Mouse (Mus musculus): ENCODE measurements around the gene Ccdc15.

Gene Ccdc15

DNA sequence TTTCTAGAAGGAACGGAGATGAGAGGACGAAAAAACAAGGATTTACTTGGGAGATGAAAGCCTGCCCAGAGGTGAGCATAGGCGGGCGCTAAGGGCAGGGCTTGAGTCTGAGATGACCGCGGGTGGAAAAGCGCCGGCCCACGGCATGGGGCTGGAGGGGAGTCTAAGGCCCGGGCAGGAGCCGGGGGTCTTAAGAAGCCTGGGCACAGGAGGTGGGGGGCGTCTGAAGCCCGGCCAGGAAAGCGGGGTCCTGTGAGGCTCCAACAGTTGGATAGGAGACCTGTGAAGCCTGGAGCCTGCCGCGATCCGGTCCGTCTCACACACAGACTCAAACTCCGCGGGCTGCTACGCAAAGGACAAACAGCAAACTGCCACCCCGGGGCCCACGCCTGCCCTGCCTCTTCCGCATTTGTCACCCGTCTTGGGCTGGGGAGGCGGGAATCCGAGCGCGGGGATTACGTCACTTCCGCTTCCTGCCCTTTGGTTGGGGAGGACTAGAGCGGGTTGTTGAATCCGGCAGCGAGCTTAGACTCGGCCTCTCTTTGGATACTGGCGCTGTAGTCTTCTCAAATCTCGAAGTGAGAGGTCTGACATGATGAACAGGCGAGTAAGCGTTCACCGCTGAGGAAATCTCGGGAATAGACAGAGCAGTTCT is at the start of gene Ccdc15:
Gene Ccdc15 (minus strand): TSS at position 445 of the 655 bp plus-strand sequence.
- peak; percentile 97 for DNase-seq

DNA sequence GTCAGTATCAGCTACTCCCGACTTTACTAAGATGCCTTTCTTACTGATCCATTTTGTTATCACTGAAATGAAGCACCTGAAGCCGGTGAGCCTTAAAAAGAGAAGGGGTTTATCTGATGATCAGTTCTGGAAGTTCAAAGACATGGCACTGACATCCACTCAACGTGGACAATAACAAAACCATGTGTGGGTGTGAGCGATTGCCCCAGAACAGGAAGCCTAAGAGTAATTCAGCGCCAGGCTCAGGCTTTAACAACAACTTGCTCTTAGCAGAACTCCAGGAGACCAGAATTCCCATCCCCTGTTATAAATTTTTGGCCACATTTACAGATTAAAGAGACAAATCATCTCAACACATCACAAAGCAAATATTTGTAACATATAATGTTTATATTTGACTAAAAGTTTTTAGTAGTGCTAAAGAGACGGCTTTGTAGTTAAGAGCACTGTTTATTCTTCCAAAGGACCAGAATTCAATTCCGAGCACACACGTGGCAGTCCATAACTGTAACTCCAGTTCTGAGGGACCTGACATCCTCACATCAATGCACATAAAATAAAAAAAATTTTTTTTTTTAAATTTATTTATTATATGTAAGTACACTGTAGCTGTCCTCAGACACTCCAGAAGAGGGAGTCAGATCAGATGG is 45.4 kb upstream of the Ccdc15 start:
- DNase-seq, result no peak

DNA sequence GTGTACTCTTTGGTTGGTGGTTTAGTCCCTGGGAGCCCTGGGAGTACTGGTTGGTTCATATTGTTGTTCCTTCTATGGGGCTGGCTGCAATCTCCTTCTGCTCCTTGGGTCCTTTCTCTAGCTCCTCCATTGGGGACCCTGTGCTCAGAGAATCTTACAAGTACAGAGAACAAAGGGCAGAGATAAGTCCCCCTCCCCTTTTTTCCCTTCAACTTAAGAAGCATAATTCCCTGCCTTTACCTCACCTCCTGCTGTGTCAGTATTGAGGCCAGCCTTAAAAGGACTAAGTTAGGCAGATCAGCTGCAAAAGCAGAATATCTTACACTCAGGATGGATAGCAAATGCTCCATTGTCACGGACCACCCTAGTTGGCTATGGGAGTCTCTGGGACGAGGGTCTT is 43.8 kb upstream of the Ccdc15 start:
- DNase-seq, result no peak

DNA sequence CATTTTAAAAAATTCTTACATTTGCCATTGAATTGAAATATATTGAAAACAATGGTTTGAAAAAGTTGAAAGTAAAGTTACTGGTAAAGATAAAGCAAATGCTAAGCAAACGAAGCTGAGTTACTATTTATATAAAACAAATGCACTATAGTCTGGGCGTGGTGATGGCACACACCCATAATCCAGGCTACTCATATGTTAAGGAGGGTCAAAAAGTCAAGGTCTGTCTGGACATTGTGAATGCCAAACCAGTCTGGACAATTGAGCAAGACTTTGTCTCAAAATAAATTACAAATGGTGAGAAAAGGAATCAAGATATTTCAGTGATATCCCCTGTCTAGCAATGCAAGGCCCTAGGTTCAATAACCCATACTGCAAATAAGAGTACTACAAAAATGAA is 42.7 kb upstream of the Ccdc15 start:
- no peak for DNase-seq

DNA sequence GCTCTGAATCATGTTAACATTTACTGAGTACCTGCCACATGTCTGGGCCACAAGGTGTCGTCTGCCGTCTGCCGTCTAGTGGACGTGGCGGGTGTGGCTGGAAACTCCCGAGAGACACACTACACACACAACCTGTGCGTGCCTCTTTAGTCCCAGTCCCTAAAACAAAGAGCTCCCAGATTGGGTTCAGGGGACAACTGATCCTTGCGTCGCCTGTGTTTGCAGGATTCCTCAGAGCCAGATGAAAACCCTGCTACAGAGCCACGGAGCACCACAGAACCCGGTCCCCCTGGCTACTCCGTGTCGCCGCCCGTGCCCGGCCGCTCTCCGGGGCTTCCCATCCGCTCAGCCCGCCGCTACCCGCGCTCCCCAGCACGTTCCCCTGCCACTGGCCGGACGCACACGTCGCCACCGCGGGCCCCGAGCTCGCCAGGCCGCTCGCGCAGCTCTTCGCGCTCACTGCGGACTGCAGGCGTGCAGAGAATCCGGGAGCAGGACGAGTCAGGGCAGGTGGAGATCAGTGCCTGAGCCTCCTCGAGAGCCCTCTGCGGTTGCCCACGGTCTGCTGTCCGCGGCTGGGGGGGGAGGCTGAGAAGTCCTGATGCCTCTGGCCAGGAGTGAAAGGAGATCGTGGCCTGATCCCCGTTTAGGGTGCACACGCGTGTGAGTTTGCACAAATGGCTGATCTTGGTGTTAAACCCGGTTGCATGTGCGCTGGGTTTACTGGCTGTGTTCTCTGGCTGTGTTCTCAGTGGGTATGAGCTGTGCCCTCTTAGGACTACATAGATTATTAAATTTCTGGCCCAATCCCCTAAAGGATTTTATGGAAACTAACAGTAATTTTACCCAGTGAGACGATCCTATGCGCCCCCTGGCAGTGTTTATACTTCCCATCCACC is 36.3 kb upstream of the Ccdc15 start:
- no peak for DNase-seq

DNA sequence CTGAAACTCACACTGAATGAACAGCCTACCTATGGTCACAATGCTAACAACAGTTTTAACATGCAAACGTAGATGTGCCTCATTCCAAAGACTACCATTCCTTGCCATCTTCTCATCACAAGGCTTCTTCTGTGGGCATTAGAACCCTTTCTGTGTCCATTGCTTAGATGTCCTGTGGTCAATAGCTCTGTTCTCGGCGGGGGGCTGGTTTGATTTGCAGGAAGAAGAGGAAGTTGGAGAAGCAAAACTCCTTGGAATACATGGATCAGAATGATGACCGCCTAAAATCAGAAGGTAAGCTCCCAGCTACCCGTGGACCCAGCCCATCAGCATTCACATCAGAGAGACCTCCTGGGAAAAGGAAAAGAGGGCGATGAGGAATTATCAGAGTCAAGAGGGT is 34.9 kb upstream of the Ccdc15 start:
- no peak for DNase-seq

DNA sequence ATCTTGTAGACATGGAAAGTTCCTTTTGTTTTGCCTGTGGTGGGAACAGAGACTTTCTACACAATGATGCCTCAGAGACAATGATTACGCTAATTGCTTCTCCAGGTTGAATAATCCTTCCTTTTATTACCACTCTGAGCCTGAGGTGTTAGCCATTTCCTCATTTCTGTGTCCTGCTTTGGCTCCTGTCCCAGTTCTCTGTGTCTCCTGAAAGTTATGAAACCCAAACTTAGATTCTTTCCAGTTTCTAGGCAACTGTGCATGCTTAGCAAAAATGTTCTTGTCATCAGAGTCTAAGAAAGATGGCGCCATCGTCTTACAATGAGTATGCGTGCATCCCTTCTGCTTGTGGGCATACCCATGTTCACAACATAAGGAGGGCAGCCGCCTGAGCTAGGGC is 27.5 kb upstream of the Ccdc15 start:
- DNase-seq, result no peak

DNA sequence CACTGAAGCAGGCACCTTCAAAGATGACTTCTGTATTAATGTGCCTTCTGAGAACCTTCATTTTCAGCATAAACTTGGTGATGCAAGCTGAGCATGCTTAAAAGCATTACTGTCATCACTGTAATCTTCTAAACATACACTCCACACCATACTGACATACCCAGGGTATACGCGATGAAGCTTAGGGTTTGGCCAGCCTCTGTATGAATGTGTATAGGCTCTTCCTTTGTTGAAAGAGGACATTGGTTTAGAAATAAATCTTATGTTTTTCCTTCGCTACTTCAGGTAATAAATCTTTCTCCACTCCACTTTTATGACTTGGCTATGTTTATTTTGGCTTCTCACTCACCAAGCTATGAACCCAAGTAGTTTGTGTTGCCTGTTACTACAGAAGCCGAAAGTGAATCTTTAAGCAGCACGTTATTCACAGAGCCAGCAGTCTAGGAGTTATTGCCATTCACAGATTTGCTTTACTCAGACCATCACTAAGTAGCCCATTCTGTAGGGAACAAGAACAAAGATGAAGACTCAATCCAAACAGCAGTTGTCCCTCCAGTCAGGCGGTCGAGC is 23.1 kb upstream of the Ccdc15 start:
- no peak for DNase-seq

DNA sequence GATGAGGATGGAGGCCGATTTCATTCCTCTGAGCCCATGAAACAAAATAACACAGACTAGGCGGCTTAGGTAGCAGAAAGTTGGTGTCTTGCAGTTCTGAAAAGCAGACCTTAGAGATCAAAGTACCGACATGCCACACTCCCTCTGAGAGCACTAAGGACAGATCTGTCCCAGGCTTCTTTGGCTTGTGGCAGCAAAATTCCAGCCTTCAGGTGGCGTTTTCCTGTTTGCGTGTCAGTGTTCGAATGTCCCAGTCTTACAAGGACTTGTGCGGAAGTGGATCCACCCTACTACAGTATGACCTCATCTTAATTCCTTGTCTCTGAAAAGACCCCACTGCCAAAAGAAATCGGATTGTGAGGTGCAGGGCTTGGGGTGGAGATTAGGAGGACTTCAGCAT is 20.6 kb upstream of the Ccdc15 start:
- DNase-seq, result no peak

DNA sequence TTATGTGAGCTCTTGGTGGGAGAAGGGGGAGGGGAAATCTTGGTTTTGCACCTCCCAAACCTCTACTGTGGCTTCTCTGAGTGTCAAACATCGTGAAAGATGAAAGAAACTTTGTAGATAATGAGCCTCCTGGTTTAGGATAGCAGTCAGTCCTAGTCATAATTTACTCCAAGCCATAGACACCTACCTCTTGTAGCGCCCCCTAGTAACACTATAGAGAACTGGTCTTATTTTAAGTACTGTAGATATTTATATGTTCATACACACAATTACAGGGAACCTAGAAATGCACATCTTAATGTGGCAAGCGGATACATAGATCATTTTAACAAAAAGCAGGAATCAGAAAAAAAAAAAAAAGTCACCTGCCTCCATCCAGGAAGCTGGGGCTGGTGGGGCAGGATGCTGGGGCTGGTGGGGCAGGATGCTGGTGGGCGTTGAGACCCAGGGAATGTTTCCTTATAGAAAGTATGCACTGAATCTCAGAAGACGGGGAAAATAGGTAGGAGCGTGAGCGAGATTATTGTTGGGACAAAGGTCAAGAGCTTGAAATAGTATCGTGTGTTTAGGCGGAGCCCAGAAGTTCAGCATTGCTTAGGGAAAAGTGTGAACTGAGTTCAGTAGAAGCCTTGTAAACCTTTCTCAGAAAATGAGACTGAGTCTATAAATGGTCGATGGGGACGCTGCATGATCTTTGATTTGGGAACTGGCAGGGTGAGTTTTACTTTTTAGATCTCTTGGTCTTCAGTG is 20.0 kb upstream of the Ccdc15 start:
- DNase-seq, result no peak

DNA sequence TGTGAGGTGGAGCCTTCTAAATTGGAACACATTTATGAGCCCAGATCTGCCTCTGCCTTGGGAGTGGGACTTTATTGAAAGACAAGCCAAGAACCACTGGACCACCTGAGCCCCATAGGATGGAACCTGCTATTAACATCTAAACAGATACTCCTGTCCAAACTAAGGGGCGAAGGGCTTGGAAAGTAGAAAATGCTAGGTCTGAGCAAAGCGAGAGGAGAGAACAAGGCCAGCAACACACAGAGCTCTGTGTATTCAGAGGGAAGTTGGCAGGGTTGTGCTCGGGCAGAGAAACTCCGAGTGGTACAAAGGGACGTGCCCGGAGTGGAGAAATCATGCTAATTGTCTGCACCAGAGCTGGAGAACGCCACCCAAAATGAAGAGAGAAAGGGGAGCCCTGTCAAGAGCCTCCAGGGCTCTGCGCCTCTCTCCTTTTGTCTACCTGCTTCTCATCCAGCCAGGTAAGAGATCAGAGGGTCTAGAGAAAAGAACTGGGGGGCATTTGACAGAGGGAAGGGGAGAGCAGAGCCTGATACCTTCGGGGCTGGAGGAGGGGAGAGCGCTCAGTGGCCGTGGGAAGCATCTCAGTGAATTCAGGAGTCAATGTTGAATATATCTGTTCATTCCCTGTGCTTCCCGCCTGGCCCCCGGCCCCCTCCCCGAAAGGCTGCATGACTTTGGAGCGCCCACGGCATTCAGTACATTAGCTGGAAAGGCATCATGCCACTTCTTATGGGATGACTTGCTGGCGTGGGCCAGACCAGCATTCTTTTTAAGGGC is 19.3 kb upstream of the Ccdc15 start, which contains the start of gene Hepacam:
Gene Hepacam (plus strand): TSS at position 51 of the 780 bp plus-strand sequence.
- DNase-seq, result peak; percentile 26

DNA sequence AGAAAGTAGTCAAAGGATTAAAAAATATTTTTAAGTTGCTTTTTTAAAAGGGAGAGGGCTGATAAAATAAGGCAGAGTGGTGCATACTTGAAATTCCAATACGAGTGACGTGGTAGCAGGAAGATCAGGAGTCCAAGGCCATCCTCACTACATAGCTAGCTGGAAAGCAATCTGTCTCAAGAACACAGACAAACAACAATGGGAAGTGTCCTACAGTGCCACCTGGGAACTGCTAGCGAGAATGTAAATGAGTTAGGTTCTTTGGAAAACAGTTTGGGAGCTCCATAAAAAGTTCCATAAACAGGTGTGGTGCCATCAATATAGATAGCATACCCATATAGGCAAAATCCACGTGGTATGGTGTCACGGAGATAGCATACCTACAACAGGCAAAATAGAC is 17.5 kb upstream of the Ccdc15 start:
- no peak for DNase-seq

DNA sequence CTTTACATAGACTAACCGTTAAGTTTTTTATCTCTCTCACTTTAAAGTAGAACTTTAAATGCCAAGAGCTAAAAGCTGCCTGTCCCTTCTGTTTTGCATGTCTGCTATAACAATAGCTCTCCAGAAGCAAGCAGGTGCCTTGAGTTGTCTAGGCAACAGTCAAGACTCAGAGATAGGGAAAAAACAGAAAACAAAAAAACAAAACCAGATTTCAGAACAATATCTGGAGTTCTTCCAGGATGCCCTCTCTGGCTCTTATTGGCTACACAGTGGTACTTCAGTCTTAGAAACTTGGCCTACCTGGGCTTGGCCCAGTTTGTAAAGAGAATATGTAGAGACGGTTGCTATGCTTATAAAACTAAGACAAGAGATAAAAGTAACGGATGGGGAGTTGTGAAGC is 16.2 kb upstream of the Ccdc15 start:
- DNase-seq, result no peak

DNA sequence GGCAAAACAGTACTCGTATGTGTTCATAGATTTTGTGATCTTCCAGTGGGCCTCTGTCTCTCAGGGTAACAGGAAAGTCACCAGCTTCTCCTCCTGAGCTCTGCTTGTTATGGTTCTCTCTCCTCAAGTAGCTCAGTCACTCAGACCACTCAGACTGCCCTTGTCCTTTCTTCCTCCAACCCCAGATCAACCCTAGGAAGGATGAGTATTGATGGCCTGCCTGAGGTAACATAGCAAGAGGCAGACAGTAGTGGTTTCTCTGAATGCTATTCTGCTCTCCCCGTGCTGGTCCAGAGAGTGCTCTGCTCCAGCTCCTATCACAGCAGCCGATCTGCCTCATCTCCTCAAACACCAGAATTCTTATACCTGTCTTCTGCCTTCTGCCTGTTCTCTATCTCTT is 15.3 kb upstream of the Ccdc15 start:
- DNase-seq, result no peak

DNA sequence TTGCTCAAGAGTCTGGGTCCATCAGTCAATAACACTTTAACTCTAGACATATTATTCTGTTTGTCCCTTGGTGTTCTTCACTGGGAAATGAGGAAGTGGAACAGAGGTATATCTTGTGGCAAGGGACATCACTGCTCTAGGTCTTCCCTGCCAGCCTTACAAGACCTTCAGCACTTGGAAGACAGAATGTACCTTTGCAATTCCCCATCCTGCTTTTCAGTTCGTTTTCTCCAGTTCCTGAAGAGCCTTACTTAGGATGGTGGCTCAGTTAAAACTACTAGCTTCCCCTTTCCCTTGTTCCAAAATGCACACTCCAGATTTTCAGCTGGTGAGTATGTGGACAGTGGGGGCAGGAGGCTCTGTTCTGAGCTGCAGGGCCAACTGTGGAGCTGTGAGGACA is 14.6 kb upstream of the Ccdc15 start:
- DNase-seq, result no peak

DNA sequence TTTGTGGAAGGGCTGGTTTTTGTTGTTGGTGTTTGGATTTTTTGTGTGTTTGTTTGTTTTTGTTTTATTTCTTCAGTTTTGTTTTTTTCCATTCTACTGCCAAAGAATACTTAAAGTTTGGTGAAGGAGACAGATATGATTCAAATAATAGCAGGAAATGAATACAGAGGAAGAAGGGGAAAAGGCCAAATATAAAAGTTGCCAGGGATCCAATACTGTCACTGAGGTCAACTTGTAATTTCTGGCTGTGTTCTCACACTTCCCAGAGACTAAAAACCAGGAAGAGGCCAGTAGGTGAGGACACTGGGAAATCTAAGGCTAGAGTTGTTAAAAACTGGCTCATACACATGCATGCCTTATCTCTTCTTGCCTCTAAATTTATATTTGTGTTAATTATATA is 13.9 kb upstream of the Ccdc15 start:
- DNase-seq, result no peak

DNA sequence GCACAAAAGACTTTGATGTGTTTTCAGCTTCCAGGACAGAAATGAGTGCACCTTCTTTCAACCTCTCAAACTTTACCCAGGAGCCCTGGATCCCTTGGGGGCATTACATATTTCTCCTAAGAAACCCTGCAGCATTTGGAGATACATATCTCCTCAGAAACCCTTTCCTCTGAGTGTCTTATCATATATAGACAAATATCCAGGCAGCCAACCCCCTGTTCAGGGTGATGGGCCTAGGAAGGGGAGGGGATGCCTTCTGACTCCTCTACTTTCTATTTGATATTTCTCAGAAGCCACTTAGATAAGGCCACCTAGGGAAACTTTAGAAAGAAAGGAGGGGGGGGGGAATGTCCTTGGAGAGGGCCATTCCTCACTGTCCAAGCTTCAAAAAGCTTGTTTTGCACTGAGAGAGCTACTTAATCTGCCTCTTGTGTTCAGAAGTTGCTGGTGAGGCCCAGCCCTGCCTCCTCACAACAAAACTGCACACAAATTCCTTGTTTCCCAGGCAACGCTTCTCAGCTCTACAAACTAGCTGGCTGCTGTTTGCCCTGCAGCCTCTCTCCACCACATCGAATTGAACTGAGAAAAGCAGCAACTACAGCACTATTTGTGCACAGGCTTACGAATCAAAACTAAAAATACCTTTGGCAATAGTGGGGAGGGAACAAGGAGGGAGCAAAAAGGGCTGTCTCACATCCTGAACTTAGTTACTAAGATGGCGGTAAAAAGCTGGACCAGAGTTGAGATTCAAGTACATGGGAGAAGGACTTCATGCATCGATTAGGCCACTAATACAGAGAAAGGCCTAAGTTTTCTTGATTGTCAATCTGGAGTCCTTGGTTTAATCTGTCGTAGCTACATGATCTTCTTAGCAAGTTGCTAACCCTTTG is 11.3 kb upstream of the Ccdc15 start:
- DNase-seq, result peak; percentile 29

DNA sequence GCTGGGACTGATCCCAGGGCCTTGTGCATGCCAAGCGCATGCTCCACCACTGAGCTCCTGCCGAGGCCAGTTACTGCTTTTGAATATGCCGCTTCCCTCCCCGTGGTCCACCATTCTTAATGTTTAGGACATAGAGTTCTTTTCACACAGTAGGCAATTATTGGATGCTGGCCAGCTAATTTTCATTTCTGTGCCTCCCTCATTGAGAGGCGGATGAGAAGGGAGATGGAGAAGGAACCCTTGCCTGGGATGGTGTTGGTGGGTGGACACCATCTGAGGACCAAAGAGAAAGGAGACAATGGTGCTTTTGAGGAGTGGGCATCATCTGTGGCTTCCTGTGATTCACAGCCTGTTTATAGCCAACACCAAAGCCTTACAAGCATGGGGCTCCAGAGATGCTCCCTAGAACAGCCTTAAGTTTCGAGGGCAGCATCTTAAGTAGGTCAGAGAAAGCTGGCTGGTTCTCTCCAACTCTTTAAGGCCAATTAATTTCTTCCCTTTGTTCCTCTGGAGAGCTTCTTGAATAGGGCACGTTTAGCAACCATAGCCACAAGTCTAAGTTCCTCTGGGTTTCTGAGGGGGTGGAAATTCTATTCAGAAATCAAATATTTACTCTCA is 10.6 kb upstream of the Ccdc15 start:
- DNase-seq, result peak; percentile 29

DNA sequence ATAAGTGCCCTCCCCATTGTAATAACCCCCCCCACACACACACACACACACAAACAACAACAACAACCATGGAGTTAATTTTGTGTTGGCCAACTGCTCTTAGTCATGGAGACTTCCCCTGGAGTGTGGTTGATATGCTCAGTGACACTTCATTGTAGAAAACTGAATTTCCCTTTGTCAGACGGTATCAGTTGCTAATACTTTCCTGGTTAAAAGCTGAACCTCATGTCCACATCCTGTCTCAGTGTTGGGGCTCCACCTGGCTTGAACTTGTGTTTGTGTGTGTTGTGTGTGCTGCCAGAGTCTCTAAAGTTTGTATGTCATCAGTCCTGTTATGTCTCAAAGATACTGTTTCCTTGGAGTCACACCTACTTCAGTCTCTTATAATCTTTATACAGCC is 6.3 kb upstream of the Ccdc15 start:
- DNase-seq, result no peak

DNA sequence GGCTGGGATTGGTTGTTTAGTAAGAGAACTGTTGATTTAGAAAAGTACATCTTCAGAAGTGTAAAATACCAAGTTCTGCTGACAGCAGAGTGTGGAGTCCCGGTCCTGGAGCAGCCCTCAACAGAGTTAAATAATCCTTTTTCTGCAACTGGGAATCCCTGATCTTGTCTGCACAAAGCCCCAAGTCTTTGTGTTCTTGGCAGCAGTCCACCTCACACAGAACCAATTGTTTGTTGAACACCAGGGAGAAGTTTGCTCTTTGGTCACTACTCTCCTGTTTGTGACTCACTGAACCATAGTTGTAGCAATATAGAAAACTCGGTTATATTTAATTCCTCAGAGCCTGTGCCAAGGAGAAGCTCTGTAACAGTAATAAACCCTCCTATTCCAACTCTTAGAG is 3.0 kb upstream of the Ccdc15 start:
- DNase-seq, result no peak
